Mouse (Mus musculus) cerebellum, postnatal 14 days (tissue): ENCODE results near the gene Zdhhc6.

ENCODE experiments used
- DNase-seq, 2 experiments: peaks; one replicate each; pipeline ENCODE4 v3.0.0; 2021; ENCODE audit warnings: mixed read lengths in 2 of 2

The Zdhhc6 gene

DNA sequence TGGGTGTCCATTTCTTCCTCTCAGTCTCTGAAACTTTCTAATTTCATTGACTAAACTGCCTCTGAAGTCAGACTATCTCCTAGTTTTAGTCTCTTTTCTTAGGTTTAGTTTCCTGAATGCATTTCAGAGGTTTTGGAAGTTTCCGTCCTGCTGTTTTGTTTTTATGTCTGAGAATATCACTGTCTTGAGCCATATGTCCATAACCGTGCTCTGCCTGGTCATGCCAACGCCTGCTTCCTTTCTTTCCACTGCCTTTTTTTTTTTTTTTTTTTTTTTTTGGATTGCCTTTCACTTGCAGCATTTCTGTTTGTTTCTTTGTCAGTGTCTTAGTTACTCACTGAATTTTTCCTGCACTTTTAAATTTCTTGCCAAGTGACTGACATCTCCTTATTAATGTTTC, 15.3 kb downstream of the Zdhhc6 start:
- no peak for DNase-seq

GRCm38 (mm10) chr19:55299378-55299777, 16.5 kb downstream of the Zdhhc6 start:
- no peak for DNase-seq

DNA sequence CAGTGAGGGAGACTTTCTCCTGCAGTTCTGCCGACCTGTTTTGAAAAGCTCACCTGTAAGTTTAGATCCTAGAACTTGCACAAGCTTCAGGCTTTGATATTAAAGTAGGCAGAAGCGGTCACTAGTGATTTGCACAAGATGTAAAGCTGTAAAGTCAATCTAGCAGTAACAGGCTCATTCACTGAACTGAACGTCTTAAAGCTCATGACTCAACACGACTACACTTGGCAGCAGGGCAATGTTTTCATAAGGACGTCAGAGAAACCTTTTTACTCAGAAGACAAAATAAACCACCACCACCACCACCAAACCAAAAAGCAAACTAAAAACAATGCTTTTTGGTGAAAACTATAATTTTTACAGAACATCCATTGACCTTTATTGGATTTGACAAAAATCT, 17.9 kb downstream of the Zdhhc6 start:
- DNase-seq = no peak

DNA sequence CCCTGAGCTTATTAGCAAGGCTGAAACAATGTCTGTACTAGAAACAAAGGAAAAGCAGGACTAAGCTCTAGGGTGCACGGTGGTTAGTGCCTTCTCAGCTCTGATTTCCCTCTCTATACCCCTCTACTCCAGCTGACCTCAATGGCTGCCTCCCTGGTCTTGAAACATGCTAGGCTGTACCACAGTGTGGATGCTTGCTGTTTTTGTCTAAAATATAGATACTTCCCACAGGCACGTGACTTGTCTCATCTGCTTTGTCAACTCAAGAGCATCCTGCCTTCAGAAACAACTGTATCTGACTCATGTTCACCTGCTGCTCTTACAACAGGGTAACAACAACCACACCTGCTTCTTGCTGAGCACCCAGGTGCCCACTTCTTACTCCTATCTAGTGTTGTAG, 18.3 kb downstream of the Zdhhc6 start:
- no peak for DNase-seq

DNA sequence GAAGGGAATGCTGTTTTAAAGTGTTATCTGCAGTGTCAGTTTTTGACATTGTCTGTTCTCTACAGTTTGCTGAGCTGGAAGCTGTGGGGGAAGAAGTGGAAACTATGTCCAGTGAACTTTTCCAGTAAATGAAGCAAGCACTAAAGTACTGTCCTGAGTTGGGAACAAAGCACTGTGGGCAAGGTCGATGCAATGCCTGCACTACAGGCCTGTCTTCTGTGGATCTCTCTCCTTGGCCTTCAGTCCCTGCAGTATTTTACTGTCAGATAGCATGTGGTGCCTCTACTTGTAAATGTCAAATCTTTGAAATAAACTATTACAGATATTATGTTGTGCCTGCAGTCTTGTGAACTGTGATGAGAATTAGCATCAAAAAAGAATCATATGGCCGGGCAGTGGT, 19.5 kb downstream of the Zdhhc6 start:
- no peak for DNase-seq

- DNase-seq = no peak
Observed at GRCm38 (mm10) chr19:55295556-55295955, 20.3 kb downstream of the Zdhhc6 start.

- DNase-seq = no peak
Observed at GRCm38 (mm10) chr19:55295075-55295474, 20.8 kb downstream of the Zdhhc6 start.

- DNase-seq = no peak
Observed at GRCm38 (mm10) chr19:55293175-55293574, 22.7 kb downstream of the Zdhhc6 start.

DNA sequence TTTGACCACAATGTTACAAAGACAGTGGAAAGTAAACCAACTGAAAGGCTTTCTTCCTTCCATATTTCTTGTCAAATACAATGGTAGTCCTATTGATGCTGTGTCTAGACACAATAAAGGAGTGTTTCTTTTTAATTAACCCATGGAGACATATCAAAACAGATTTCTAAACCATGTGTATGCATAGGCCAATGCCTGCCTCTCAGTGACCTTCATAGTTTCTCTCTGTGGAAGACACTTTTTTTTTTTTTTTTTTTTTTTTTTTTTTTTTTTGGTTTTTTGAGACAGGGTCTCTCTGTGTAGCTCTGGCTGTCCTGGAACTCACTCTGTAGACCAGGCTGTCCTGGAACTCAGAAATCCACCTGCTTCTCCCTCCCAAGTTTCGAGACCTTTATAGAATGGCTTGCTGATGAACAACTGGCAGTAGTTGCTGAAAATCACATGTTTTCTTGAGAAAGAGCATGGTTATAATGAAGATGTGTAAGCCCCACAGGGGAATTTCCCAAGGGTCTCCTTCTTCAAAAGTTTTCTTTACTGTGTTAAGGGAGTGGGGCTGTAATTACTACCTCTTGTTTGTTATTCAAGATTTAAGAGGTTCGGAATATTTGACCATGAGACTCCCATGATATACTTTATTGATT, 23.5 kb downstream of the Zdhhc6 start:
- DNase-seq = no peak

- DNase-seq = no peak
Observed at GRCm38 (mm10) chr19:55290621-55291270, 25.1 kb downstream of the Zdhhc6 start.

DNA sequence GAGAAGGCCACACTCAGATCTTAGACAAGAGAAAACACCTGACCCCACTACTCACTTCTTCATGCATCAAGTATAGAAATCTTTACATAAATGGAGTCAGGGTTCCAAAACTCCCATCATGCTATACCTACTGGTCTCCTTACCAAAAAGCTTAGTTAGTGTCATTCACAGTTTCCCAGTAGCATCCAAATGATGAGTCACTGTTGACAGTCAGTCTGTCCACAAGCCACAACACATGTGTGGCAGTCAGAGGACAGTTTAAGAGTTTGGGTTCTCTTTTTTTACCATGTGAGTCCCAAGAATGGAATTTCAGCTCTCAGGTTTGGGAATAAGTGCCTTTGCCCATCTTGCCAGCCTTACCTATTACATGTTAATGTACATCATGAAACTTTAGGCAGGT, 26.9 kb downstream of the Zdhhc6 start:
- no peak for DNase-seq

- DNase-seq = no peak
Observed at GRCm38 (mm10) chr19:55286034-55286433, 29.8 kb downstream of the Zdhhc6 start.

- no peak for DNase-seq
Observed at GRCm38 (mm10) chr19:55284093-55284492, 31.7 kb downstream of the Zdhhc6 start.

DNA sequence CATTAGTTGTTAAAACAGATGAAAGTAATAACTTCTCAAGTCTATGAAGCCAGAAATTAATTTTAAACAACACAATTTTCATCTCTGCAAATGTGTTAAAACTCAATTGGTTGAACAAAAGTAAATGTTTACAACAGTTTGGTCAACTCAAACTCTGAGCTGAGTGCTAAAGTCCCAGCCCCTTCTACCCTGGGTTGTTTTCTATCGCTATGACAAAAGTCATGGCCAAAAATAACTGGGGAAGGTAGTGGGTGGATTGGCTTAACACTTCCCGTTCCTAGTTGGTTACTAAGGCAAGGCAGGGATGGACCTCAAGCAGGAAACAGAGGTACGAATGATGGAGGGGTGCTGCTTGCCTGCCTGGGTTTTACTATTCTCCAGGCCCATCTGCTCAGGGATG, 39.1 kb downstream of the Zdhhc6 start:
- DNase-seq = no peak

DNA sequence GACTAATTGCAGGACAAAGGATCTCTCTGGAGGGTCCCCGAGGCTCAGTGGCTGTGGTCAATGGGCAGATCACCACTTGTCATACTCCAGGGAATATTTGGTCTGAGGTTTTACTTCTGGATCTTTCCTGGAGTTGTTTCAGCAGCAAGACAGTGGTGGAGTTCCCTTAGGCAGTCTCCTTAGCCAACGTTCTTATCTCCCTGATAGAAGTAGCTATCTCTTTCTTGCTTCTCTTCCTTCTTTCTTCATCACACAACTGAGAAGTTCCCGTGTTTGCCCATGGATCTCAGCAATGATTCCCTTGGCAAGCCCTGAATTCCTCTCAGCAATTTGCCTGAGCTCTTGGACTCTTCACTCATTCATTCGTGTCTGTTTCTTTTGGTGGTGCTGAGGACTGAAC, 39.7 kb downstream of the Zdhhc6 start:
- DNase-seq = no peak

DNA sequence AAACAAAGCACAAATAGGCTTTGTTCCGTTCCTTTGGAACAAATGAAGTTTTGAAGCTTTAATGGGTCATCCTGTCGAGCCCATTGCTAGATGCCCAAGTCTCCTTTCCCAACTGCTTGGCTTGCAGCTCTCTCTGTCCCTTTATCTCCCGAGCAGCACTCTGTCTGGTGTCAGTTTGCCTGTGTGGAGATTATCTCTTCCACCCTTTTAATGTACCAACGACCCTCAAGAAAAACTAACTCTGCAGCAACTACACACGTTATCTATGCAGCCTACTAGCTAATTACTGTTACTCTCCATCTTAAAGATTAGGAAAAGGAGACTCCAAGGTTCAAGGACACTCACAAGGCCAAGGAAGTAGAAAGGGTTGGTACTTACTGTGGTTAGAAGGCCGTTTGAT, 42.5 kb downstream of the Zdhhc6 start:
- no peak for DNase-seq

DNA sequence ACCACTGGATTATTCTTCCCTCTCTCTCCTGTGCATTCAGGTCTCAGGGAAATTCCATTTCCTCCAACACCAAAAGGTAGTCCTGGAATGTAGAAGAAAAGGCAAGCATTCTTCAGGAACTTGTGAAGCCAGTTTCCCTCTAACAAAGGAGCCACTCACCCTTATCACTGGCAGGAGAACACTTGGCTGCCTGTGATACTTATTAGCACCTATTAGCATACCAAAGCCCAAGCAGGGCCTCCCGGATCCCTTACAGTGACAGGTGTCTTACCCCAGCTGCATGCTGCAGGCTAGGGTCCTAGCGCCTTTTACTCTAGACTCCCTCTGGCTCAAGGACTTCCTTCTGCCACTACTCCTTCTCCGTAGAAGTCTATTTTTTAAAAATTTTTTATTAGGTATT, 44.4 kb downstream of the Zdhhc6 start:
- DNase-seq = no peak

- DNase-seq = no peak
Observed at GRCm38 (mm10) chr19:55269051-55269450, 46.8 kb downstream of the Zdhhc6 start.

GRCm38 (mm10) chr19:55268150-55268549, 47.7 kb downstream of the Zdhhc6 start:
- DNase-seq = no peak

- no peak for DNase-seq
Observed at GRCm38 (mm10) chr19:55266786-55267185, 49.0 kb downstream of the Zdhhc6 start.

DNA sequence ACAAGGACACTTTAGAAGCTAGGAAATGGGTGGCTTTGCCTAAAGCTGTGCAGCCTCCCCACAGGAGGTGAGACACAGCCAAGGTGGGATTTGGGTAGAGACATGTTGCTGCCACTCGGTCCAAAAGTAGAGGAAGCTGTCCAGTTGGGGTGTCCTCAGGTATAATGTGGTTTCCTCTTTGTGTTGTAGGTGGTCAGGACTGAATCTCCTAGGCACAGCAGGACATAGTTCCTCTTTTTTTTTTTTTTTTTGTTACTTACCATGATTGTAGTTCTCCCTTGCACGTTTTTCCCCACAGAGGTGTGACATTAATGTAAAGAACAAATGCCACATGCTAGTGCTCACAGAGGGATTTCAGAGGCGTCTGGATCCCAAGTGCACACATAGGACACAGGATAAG, 50.6 kb downstream of the Zdhhc6 start:
- DNase-seq = no peak

GRCm38 (mm10) chr19:55260389-55261184, 55.2 kb downstream of the Zdhhc6 start:
- no peak for DNase-seq

DNA sequence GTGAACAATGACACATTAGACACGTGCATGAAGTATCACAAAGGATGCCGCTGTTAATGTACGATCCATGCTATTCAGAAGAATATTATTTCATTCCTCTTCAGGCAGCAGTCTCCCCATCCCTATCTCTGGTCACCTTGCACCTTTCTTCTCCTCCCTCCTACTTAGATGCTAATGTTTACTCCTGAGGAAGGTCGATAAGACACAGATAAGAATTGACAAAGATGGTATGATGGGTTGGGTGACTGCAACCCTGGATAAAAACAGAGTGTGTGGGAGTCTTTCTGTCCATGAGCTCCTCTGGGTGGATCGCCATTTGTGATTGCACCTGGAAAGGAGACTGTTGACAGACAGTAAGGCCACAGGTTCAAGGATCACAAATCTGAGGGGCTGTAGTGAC, 57.3 kb downstream of the Zdhhc6 start:
- no peak for DNase-seq
